Mouse (Mus musculus) forebrain, embryonic 12.5 days (tissue): ENCODE results near the gene Hist1h2be. TPM values are rescaled to one million over a fixed set of nuclear protein-coding genes. Genes with fewer than 3 reads are reported as not detected.
"Not testable (repeated sequence)": the region's sequence is repeated elsewhere in the genome, so short reads cannot be mapped to it uniquely, and the experiment has no call there.

ENCODE experiments used
- ATAC-seq: fragments of 200-750 bp; cut with Nextera tagmentation; 2 replicates; pipeline ENCODE4 v1.8.0; 2017; ENCODE audit warnings: moderate TSS enrichment; ENCODE audit not compliant: low FRiP score
- H3K27ac ChIP-seq: fragments of 300-500 bp; sonication (generic); 2 replicates; pipeline ENCODE4 v1.5.1; 2016; ENCODE audit warnings: mild to moderate bottlenecking
- H3K27me3 ChIP-seq: fragments of 300-500 bp; sonication (generic); 2 replicates; pipeline ENCODE4 v1.6.1; 2016; ENCODE audit warnings: mild to moderate bottlenecking
- H3K36me3 ChIP-seq: fragments of 300-500 bp; sonication (generic); replicated peaks from 2 replicates; pipeline ENCODE4 v1.6.1; 2016; ENCODE audit warnings: mild to moderate bottlenecking
- H3K4me1 ChIP-seq: fragments of 300-500 bp; sonication (generic); 2 replicates; pipeline ENCODE4 v1.6.1; 2016
- H3K4me2 ChIP-seq: fragments of 300-500 bp; sonication (generic); 2 replicates; pipeline ENCODE4 v1.6.1; 2016; ENCODE audit warnings: mild to moderate bottlenecking, moderate library complexity
- H3K4me3 ChIP-seq: fragments of 300-500 bp; sonication (generic); replicated peaks from 2 replicates; pipeline ENCODE4 v1.5.1; 2016; ENCODE audit warnings: mild to moderate bottlenecking
- H3K9ac ChIP-seq: fragments of 300-500 bp; sonication (generic); 2 replicates; pipeline ENCODE4 v1.6.1; 2016; ENCODE audit warnings: mild to moderate bottlenecking
- H3K9me3 ChIP-seq: fragments of 300-500 bp; sonication (generic); 2 replicates; pipeline ENCODE4 v1.6.1; 2016
- WGBS: fragments of 180-500 bp; shearing (Covaris S2); methylation state at CpG from one replicate; pipeline ENCODE4 v1.1.7; 2016; 5-methylcytosine and 5-hydroxymethylcytosine counted together
- microRNA-seq: library from miRNA; unstranded; fragments of <30 nt; microRNA quantifications from one replicate; pipeline ENCODE4, GENCODE M21; 2017
- polyA plus RNA-seq: library from polyadenylated mRNA; unstranded; fragments of >200 nt; fragmentation: Nextera tagmentation; extraction: Ambion mirVana; gene quantifications from 2 replicates; pipeline ENCODE4 v1.2.1, GENCODE M21; 2016

The Hist1h2be gene
- polyA plus RNA-seq, 1 experiment from 2014 or later = 3.7 TPM

GRCm38 (mm10) chr13:23536076-23536822, 84.7 kb downstream of the Hist1h2be start:
- Histone ChIP-seq H3K27ac (peak overlapping the region; percentile 77), H3K9ac (peak overlapping the region; percentile 63), H3K4me1 (peaks cover 30% of the 10 kb centered on the region), H3K4me3 (peak overlapping the region; percentile 50), H3K4me2 (peak overlapping the region; percentile 58), H3K36me3 (no peaks in the 10 kb centered on the region), H3K9me3 (no peaks in the 10 kb centered on the region), H3K27me3 (no peaks in the 10 kb centered on the region)
- ATAC-seq = no peak
- WGBS = 20% methylated on average over 7 of the region's 7 CpGs

- WGBS = under 1% methylated on average over 48 of the region's 62 CpGs
- H3K27me3 ChIP-seq, H3K9me3 ChIP-seq, H3K36me3 ChIP-seq: not testable (repeated sequence)
- Histone ChIP-seq H3K4me1 (peaks cover 30% of the 10 kb centered on the region), H3K27ac (peak within 1 kb of the TSS; percentile 98), H3K4me2 (peak within 1 kb of the TSS; percentile 58), H3K4me3 (peak within 1 kb of the TSS; percentile 50), H3K9ac (peak within 1 kb of the TSS; percentile 70)
- peak; percentile 90 for ATAC-seq
Observed at GRCm38 (mm10) chr13:23535137-23536075, 85.5 kb downstream of the Hist1h2be start, which contains the start of gene Hist1h3g. TSS of gene Hist1h3g (plus strand) at chr13:23535422.

- 0 out of 2 replicates have a peak, but pooled peaks have one; percentile 1 for ATAC-seq
- Histone ChIP-seq H3K27ac (peak overlapping the region; percentile 98), H3K4me3 (peak overlapping the region; percentile 50), H3K9ac (peak overlapping the region; percentile 70), H3K27me3 (no peaks in the 10 kb centered on the region), H3K9me3 (no peaks in the 10 kb centered on the region), H3K4me1 (peaks cover 30% of the 10 kb centered on the region), H3K4me2 (peak overlapping the region; percentile 58), H3K36me3 (no peaks in the 10 kb centered on the region)
- 0% methylated on average over 15 of the region's 15 CpGs for WGBS
Observed at GRCm38 (mm10) chr13:23534368-23535131, 86.4 kb downstream of the Hist1h2be start.

Small RNA genes lying within 50 kb of the gene (microRNA-seq; reads per million reads assigned to microRNA genes)
- gene Gm44297 (not detected), gene Gm44359 (not detected), gene Gm44394 (not detected)

Other genes with a start within 250 kb of the Hist1h2be start
- 13.0 and 13.2 TPM in 2 replicates for gene Abt1, start 197.3 kb downstream of the Hist1h2be start, polyA plus RNA-seq
- gene Btn1a1, start 155.2 kb downstream of the Hist1h2be start, polyA plus RNA-seq = 0.18 and 0.36 TPM in 2 replicates
- gene Btn2a2, start 132.3 kb downstream of the Hist1h2be start, polyA plus RNA-seq = 0.23 and 0.36 TPM in 2 replicates
- gene Hist1h4h, start 90.1 kb downstream of the Hist1h2be start, polyA plus RNA-seq = 7.2 and 8.7 TPM in 2 replicates
- 9.3 and 10.7 TPM in 2 replicates for gene Hist1h2af, start 87.2 kb downstream of the Hist1h2be start, polyA plus RNA-seq
- 7.2 and 8.3 TPM in 2 replicates for gene Hist1h3g, start 85.7 kb downstream of the Hist1h2be start, polyA plus RNA-seq
- gene Hist1h2bh, start 77.7 kb downstream of the Hist1h2be start, polyA plus RNA-seq = 0.87 and 0.95 TPM in 2 replicates
- gene Hist1h3f, start 77.1 kb downstream of the Hist1h2be start, polyA plus RNA-seq = 0.99 and 1.5 TPM in 2 replicates
- gene Hist1h4f, start 69.5 kb downstream of the Hist1h2be start, polyA plus RNA-seq = 0.74 and 1.4 TPM in 2 replicates
- 0.47 and 0.56 TPM in 2 replicates for gene Hist1h1d, start 67.9 kb downstream of the Hist1h2be start, polyA plus RNA-seq
- 5.7 and 7.6 TPM in 2 replicates for gene Hist1h3e, start 58.8 kb downstream of the Hist1h2be start, polyA plus RNA-seq
- 115 and 138 TPM in 2 replicates for gene Hist1h2ae, start 49.9 kb downstream of the Hist1h2be start, polyA plus RNA-seq
- 8.9 and 11.4 TPM in 2 replicates for gene Hist1h2bg, start 49.7 kb downstream of the Hist1h2be start, polyA plus RNA-seq
- gene Hist1h2bf, start 46.9 kb downstream of the Hist1h2be start, polyA plus RNA-seq = 7.2 and 9.5 TPM in 2 replicates
- 1.3 and 3.7 TPM in 2 replicates for gene Hist1h2ad, start 46.7 kb downstream of the Hist1h2be start, polyA plus RNA-seq
- gene Hist1h3d, start 45.4 kb downstream of the Hist1h2be start, polyA plus RNA-seq = 5.8 and 6.6 TPM in 2 replicates
- gene Hist1h4d, start 39.5 kb downstream of the Hist1h2be start, polyA plus RNA-seq = 137 and 142 TPM in 2 replicates
- 26.3 and 26.6 TPM in 2 replicates for gene Hist1h1e, start 1.4 kb upstream of the Hist1h2be start, polyA plus RNA-seq
- 1.4 and 1.6 TPM in 2 replicates for gene Hist1h2ac, start 62.8 kb upstream of the Hist1h2be start, polyA plus RNA-seq
- gene Hist1h2bc, start 63.1 kb upstream of the Hist1h2be start, polyA plus RNA-seq = 34.6 and 36.5 TPM in 2 replicates
- gene Hist1h1t, start 74.7 kb upstream of the Hist1h2be start, polyA plus RNA-seq = not detected in 2 replicates
- 6.1 and 9.8 TPM in 2 replicates for gene Hist1h4c, start 77.3 kb upstream of the Hist1h2be start, polyA plus RNA-seq
- 2.0 and 2.5 TPM in 2 replicates for gene Hfe, start 89.7 kb upstream of the Hist1h2be start, polyA plus RNA-seq
- 15.2 and 15.9 TPM in 2 replicates for gene Hist1h1c, start 117.7 kb upstream of the Hist1h2be start, polyA plus RNA-seq
- 11.1 and 13.8 TPM in 2 replicates for gene Hist1h3c, start 124.5 kb upstream of the Hist1h2be start, polyA plus RNA-seq
- gene Hist1h2bb, start 125.6 kb upstream of the Hist1h2be start, polyA plus RNA-seq = 2.2 and 3.5 TPM in 2 replicates
- gene Hist1h2ab, start 130.0 kb upstream of the Hist1h2be start, polyA plus RNA-seq = 59.9 and 73.2 TPM in 2 replicates
- 14.0 and 15.8 TPM in 2 replicates for gene Hist1h3b, start 131.1 kb upstream of the Hist1h2be start, polyA plus RNA-seq
- gene Hist1h4b, start 135.9 kb upstream of the Hist1h2be start, polyA plus RNA-seq = 5.3 and 8.2 TPM in 2 replicates
- gene Hist1h4a, start 140.1 kb upstream of the Hist1h2be start, polyA plus RNA-seq = 0.88 TPM in 1 of 2 replicates, not detected in the other
- 5.1 and 5.2 TPM in 2 replicates for gene Hist1h3a, start 141.3 kb upstream of the Hist1h2be start, polyA plus RNA-seq
- 3.3 and 4.0 TPM in 2 replicates for gene Hist1h1a, start 142.5 kb upstream of the Hist1h2be start, polyA plus RNA-seq
- gene Trim38, start 148.8 kb upstream of the Hist1h2be start, polyA plus RNA-seq = 0.18 TPM in 1 of 2 replicates, not detected in the other
- not detected in 2 replicates for gene Slc17a2, start 185.9 kb upstream of the Hist1h2be start, polyA plus RNA-seq
- not detected in 2 replicates for gene Slc17a3, start 218.3 kb upstream of the Hist1h2be start, polyA plus RNA-seq
- gene Slc17a1, start 246.6 kb upstream of the Hist1h2be start, polyA plus RNA-seq = not detected in 2 replicates